Mouse (Mus musculus): Measurements from ENCODE around the gene 4930404N11Rik.
A peak's percentile ranks its signal among the peaks of the same experiment; 100 is the strongest.

The 4930404N11Rik gene

GRCm38 (mm10) chr10:81379809-81380378 lies 14.3 kb upstream of the 4930404N11Rik start:
- no peak for DNase-seq (ENCODE audit: low read depth)

- DNase-seq (ENCODE audit: low read depth) = no peak
Observed at GRCm38 (mm10) chr10:81379183-81379553, 13.6 kb upstream of the 4930404N11Rik start.

- peak; percentile 100 for DNase-seq (ENCODE audit: low read depth)
Observed at GRCm38 (mm10) chr10:81378553-81379182, 13.1 kb upstream of the 4930404N11Rik start.

GRCm38 (mm10) chr10:81377793-81378552 lies 12.4 kb upstream of the 4930404N11Rik start, which contains the start of gene Fzr1:
Gene Fzr1 (minus strand): TSS chr10:81378516.
- DNase-seq (ENCODE audit: low read depth) = peak; percentile 33

- no peak for DNase-seq (ENCODE audit: low read depth)
Observed at GRCm38 (mm10) chr10:81377362-81377664, 11.7 kb upstream of the 4930404N11Rik start.

GRCm38 (mm10) chr10:81376561-81377361 lies 11.1 kb upstream of the 4930404N11Rik start:
- peak; percentile 48 for DNase-seq (ENCODE audit: low read depth)

- DNase-seq (ENCODE audit: low read depth) = no peak
Observed at GRCm38 (mm10) chr10:81375322-81375721, 9.7 kb upstream of the 4930404N11Rik start.

GRCm38 (mm10) chr10:81367207-81367495 lies 1.5 kb upstream of the 4930404N11Rik start:
- no peak for DNase-seq (ENCODE audit: low read depth)

GRCm38 (mm10) chr10:81366477-81367206 lies 1.0 kb upstream of the 4930404N11Rik start:
- no peak for DNase-seq (ENCODE audit: low read depth)

- peak; percentile 13 for DNase-seq (ENCODE audit: low read depth)
Observed at GRCm38 (mm10) chr10:81365073-81365472, 543 bp downstream of the 4930404N11Rik start.

GRCm38 (mm10) chr10:81364666-81365065 lies 950 bp downstream of the 4930404N11Rik start:
- no peak for DNase-seq (ENCODE audit: low read depth)

GRCm38 (mm10) chr10:81363436-81364346 lies 1.9 kb downstream of the 4930404N11Rik start:
- no peak for DNase-seq (ENCODE audit: low read depth)

GRCm38 (mm10) chr10:81362336-81362949 lies 3.2 kb downstream of the 4930404N11Rik start:
- peak; percentile 20 for DNase-seq (ENCODE audit: low read depth)

GRCm38 (mm10) chr10:81360721-81361120 lies 4.9 kb downstream of the 4930404N11Rik start:
- DNase-seq (ENCODE audit: low read depth) = peak; percentile 27

- DNase-seq (ENCODE audit: low read depth) = peak; percentile 19
Observed at GRCm38 (mm10) chr10:81358841-81359240, 6.8 kb downstream of the 4930404N11Rik start.

- DNase-seq (ENCODE audit: low read depth) = no peak
Observed at GRCm38 (mm10) chr10:81358209-81358608, 7.4 kb downstream of the 4930404N11Rik start.

- DNase-seq (ENCODE audit: low read depth) = peak; percentile 97
Observed at GRCm38 (mm10) chr10:81356991-81357844, 8.4 kb downstream of the 4930404N11Rik start, which contains the start of gene Mfsd12. Gene Mfsd12 (plus strand): TSS chr10:81357491.

- no peak for DNase-seq (ENCODE audit: low read depth)
Observed at GRCm38 (mm10) chr10:81356352-81356990, 9.1 kb downstream of the 4930404N11Rik start.

GRCm38 (mm10) chr10:81355533-81355932 lies 10.1 kb downstream of the 4930404N11Rik start:
- DNase-seq (ENCODE audit: low read depth) = no peak
